Mouse (Mus musculus): ENCODE measurements around the gene Gm42715. TPM values are rescaled to one million over a fixed set of nuclear protein-coding genes. Genes with fewer than 3 reads are reported as not detected.

The Gm42715 gene
- 5.4 and 9.5 TPM in 2 replicates for polyA plus RNA-seq (2012; rRNA removed)

DNA sequence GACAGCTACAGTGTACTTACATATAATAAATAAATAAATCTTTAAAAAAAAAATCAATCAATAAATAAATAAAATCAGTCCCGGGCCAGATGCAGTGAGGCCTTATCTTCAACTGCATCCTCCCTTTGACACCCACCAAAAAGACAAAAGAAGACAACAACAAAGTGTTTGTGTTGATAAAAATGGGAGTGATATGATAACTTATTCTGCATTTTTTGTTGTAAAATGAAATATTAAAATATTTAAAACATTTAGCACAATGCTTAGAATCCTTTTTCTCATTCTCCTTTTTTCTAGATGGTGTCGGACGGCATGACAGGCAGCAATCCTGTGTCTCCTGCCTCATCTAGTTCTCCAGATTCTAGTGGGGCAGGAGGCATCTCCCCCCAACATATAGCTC, at the start of gene Gm42715:
TSS of gene Gm42715 (plus strand) at position 301 of the 400 bp plus-strand sequence.
- TF ChIP-seq CTCF (IDR thresholded peaks at IDR 0.05; ENCODE audit: extremely low read depth, insufficient read length, insufficient replicate concordance, low read depth, low read length) (no peak), POLR2A (IDR thresholded peaks at IDR 0.05; ENCODE audit: low read depth, low read length) (no peak)
- peaks cover 81% of the 10 kb centered on the region for H3K36me3 ChIP-seq (ENCODE audit: control insufficient read depth, insufficient read depth, low read length)
- 81% methylated on average over 3 of the region's 3 CpGs for WGBS

DNA sequence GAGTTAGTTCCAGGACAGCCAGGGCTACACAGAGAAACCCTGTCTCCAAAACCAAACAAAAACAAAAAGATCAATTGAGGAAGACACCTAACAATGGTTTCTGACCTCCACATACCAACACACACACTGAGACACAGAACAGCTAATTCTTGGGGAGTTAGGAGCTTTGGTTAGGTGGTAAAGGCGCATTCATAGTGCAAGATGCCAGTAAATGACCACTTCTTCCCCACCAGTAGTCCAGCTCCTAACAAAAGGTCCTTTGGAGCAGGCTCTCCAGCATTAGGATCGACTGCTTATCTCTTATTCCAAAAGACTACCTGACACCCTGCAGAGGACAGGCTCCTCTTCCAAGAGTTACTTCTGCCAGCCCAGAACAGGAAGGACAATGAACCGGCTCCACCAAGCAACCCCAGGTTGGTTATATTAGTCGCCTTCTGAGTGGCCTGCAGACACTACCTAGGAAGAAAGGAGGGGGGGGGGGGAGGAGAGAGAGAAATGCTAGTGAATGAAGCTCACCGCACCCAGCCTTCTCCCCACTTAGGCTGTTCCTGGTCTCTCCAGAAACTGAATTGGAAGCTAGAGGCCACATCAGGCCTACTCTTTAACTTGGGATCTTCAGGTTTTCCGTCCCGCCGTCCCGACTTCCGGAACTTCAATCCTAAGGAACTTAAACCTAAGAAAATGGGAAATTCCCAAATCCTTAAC, 49.2 kb upstream of the Gm42715 start:
- Histone ChIP-seq H3K4me1 (ENCODE audit: control insufficient read depth, insufficient read depth, insufficient read length, low read length) (peaks cover 9% of the 10 kb centered on the region; the same call in 1 of the 2 replicates), H3K36me3 (ENCODE audit: control insufficient read depth, insufficient read depth, low read length) (peaks cover 28% of the 10 kb centered on the region), H3K4me3 (ENCODE audit: low read depth, low read length) (peak overlapping the region; percentile 94), H3K27me3 (ENCODE audit: control insufficient read depth, insufficient read depth, low read length) (no peaks in the 10 kb centered on the region), H3K27ac (ENCODE audit: insufficient read depth, low read depth, low read length) (peak overlapping the region; percentile 83)
- 7% methylated on average over 10 of the region's 10 CpGs for WGBS
- TF ChIP-seq POLR2A (IDR thresholded peaks at IDR 0.05; ENCODE audit: low read depth, low read length) (no peak), CTCF (IDR thresholded peaks at IDR 0.05; ENCODE audit: extremely low read depth, insufficient read length, insufficient replicate concordance, low read depth, low read length) (no peak)

More for the DNA sequence above, at the start of gene Gm42715:
- Histone ChIP-seq H3K4me1 (ENCODE audit: control insufficient read depth, insufficient read depth, insufficient read length, low read length) (peaks cover 5% of the 10 kb centered on the region; the same call in 1 of the 2 replicates), H3K27ac (ENCODE audit: insufficient read depth, low read depth, low read length) (no peak within 1 kb of the TSS), H3K4me3 (ENCODE audit: low read depth, low read length) (no peak within 1 kb of the TSS), H3K27me3 (ENCODE audit: control insufficient read depth, insufficient read depth, low read length) (no peaks in the 10 kb centered on the region)

DNA sequence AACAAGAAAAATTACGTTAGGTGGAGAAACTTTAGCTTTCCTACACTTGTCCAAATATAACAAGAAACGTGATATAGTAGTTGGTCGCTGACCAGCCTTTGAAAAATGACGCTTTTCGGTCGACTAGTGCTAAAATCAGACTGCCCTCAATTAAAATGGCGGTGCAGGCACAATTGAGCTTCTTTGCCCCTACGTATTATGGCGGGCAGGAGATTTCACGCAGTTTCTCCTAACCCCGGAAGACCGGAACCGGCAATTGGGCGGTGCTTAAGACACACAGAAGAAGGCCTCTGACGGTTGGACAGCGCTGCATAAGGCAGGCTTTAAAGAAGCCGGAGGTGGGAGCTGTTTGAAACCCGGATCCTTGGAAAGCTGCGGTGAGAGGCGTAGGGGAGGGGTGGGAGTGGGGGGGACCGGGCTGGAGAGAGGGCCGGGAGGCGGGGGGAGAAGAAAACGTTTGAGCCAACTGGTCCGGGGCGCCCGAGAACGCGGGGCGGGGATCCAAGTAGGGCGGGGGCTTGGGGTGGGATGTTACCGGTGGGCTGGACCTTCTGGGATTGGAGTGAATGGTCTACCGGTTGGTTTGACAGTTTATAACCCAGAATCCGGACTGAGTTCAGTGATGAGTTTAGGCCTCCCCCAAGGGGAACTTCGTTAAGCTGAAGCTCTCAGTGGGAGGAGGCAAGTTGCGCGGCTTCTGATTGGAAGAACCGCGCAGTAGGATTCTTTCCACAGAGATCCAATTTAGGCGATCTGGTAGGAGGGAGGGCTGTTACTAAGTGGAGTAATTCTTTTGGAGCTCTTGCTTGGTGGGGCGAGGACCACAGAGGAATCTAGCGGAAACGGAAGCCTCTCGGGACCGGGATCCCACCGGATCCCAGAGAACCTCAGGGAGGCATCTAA, 48.4 kb upstream of the Gm42715 start:
- peaks cover 36% of the 10 kb centered on the region for H3K36me3 ChIP-seq (ENCODE audit: control insufficient read depth, insufficient read depth, low read length)
- peak overlapping the region; percentile 88 for H3K27ac ChIP-seq (ENCODE audit: insufficient read depth, low read depth, low read length)
- TF ChIP-seq CTCF (IDR thresholded peaks at IDR 0.05; ENCODE audit: extremely low read depth, insufficient read length, insufficient replicate concordance, low read depth, low read length) (no peak), POLR2A (IDR thresholded peaks at IDR 0.05; ENCODE audit: low read depth, low read length) (peak; percentile 67; the same call in 1 of the 2 replicates)
- H3K4me1 ChIP-seq (ENCODE audit: control insufficient read depth, insufficient read depth, insufficient read length, low read length), result peaks cover 9% of the 10 kb centered on the region; the same call in 1 of the 2 replicates
- H3K4me3 ChIP-seq (ENCODE audit: low read depth, low read length), result peak overlapping the region; percentile 94
- under 1% methylated on average over 46 of the region's 46 CpGs for WGBS
- no peaks in the 10 kb centered on the region for H3K27me3 ChIP-seq (ENCODE audit: control insufficient read depth, insufficient read depth, low read length)

DNA sequence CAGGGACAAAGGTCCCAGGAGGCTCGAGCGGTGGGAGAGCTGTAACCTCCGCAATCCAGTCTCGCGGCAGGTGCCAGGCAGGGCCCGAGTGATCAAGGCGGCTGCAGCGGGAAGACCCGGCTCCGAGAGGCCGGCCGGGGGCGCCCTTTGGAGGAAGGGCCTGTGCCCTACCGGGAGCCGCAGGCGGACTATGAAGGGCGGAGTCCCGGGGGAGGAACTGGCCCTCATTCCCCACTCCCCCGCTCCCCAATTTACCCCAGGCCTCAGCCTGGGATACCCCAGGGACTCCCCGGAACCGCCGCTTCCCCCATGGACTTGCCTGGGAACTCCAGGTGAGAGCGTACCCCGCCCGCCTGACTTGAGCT, 47.8 kb upstream of the Gm42715 start:
- WGBS, result under 1% methylated on average over 24 of the region's 25 CpGs
- peaks cover 11% of the 10 kb centered on the region; the same call in 1 of the 2 replicates for H3K4me1 ChIP-seq (ENCODE audit: control insufficient read depth, insufficient read depth, insufficient read length, low read length)
- H3K27me3 ChIP-seq (ENCODE audit: control insufficient read depth, insufficient read depth, low read length), result no peaks in the 10 kb centered on the region
- TF ChIP-seq CTCF (IDR thresholded peaks at IDR 0.05; ENCODE audit: extremely low read depth, insufficient read length, insufficient replicate concordance, low read depth, low read length) (no peak), POLR2A (IDR thresholded peaks at IDR 0.05; ENCODE audit: low read depth, low read length) (no peak)
- peaks cover 39% of the 10 kb centered on the region for H3K36me3 ChIP-seq (ENCODE audit: control insufficient read depth, insufficient read depth, low read length)
- H3K27ac ChIP-seq (ENCODE audit: insufficient read depth, low read depth, low read length), result peak overlapping the region; percentile 88
- H3K4me3 ChIP-seq (ENCODE audit: low read depth, low read length), result peak overlapping the region; percentile 94

DNA sequence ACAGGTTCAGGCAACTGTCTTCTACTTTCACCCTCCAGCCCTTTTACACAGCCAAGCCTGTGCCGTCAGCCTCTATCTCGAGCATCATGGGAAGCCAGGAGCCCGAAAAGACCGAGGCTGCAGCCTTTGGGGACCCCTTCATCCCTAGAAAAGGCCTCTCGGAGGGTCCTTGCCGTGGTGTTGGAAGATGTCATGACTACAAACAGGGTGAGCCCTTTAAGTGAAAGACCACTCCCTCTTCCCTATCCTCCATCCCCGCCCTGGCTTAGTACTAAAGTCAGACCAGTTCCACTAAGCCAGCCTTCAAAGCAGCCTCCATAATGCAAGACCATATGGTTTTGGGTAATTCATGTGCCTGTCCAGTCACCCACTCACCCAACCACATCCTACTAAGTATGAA, 47.3 kb upstream of the Gm42715 start:
- H3K27me3 ChIP-seq (ENCODE audit: control insufficient read depth, insufficient read depth, low read length), result no peaks in the 10 kb centered on the region
- 5% methylated on average over 7 of the region's 7 CpGs for WGBS
- H3K4me3 ChIP-seq (ENCODE audit: low read depth, low read length), result peak overlapping the region; percentile 94
- no peak for TF ChIP-seq CTCF (IDR thresholded peaks at IDR 0.05; ENCODE audit: extremely low read depth, insufficient read length, insufficient replicate concordance, low read depth, low read length)
- no peak for TF ChIP-seq POLR2A (IDR thresholded peaks at IDR 0.05; ENCODE audit: low read depth, low read length)
- peak overlapping the region; percentile 88 for H3K27ac ChIP-seq (ENCODE audit: insufficient read depth, low read depth, low read length)
- peaks cover 41% of the 10 kb centered on the region for H3K36me3 ChIP-seq (ENCODE audit: control insufficient read depth, insufficient read depth, low read length)
- H3K4me1 ChIP-seq (ENCODE audit: control insufficient read depth, insufficient read depth, insufficient read length, low read length), result peaks cover 11% of the 10 kb centered on the region; the same call in 1 of the 2 replicates

DNA sequence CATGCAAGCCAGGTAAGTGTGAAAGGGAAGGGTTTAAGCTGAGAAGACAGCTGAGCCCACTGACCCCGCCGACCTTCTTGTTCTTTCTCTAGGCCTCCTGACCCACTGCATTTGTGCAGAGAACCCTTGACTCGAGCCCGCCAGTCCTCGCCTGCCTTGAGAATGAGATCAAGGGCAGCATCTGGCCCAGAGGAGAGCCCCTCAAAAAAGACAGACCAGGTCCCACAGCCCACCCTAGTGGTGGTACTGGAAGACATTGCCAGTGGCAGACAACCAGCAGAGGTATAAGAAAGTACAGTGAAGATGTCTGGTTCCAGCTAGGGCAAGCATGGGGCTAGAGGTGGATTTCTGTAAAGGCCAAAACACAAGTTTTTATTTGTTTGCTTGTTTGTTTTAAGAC, 45.7 kb upstream of the Gm42715 start:
- 91% methylated on average over 5 of the region's 5 CpGs for WGBS

More for the DNA sequence above, 45.7 kb upstream of the Gm42715 start:
- Histone ChIP-seq H3K27me3 (ENCODE audit: control insufficient read depth, insufficient read depth, low read length) (no peaks in the 10 kb centered on the region), H3K4me3 (ENCODE audit: low read depth, low read length) (no peak overlapping the region), H3K27ac (ENCODE audit: insufficient read depth, low read depth, low read length) (no peak overlapping the region), H3K36me3 (ENCODE audit: control insufficient read depth, insufficient read depth, low read length) (peaks cover 41% of the 10 kb centered on the region), H3K4me1 (ENCODE audit: control insufficient read depth, insufficient read depth, insufficient read length, low read length) (peaks cover 11% of the 10 kb centered on the region; the same call in 1 of the 2 replicates)
- TF ChIP-seq CTCF (IDR thresholded peaks at IDR 0.05; ENCODE audit: extremely low read depth, insufficient read length, insufficient replicate concordance, low read depth, low read length) (no peak), POLR2A (IDR thresholded peaks at IDR 0.05; ENCODE audit: low read depth, low read length) (no peak)

Data from small intestine, adult 2 months (tissue).